Mouse (Mus musculus) bone marrow macrophage, adult 2 months (primary cell): ENCODE data around the gene Fam196b.

Experiments used
- CTCF ChIP-seq: IDR thresholded peaks from 2 replicates; pipeline ENCODE4 v1.5.1; 2012; ENCODE audit warnings: low read depth, mild to moderate bottlenecking, low read length, moderate library complexity
- POLR2A ChIP-seq: IDR thresholded peaks from 2 replicates; pipeline ENCODE4 v1.6.1; 2012; ENCODE audit warnings: mild to moderate bottlenecking, low read depth, low read length, borderline replicate concordance

- TF ChIP-seq POLR2A: no peak
- TF ChIP-seq CTCF: no peak
Observed at GRCm38 (mm10) chr11:34431978-34432377, 117.4 kb downstream of the Fam196b start.
